Mouse (Mus musculus) CH12.LX (cell line): Measurements from ENCODE around the gene Rgs9bp. TPM values are rescaled to one million over a fixed set of nuclear protein-coding genes. Genes with fewer than 3 reads are reported as not detected.

Experiments
- DNase-seq: peaks from one replicate; pipeline ENCODE4 v3.0.0-alpha.2; 2013; ENCODE audit errors: extremely low read depth
- H3K27ac ChIP-seq: 2 replicates; pipeline ENCODE4 v1.5.1; 2012; ENCODE audit warnings: low read depth, mild to moderate bottlenecking, control low read depth, moderate library complexity; ENCODE audit not compliant: insufficient read depth
- H3K27me3 ChIP-seq: replicated peaks from 2 replicates; pipeline ENCODE3; 2012; ENCODE audit warnings: inconsistent platforms
- H3K36me3 ChIP-seq, 2 experiments: replicated peaks in 1 of 2; 2 replicates each; pipeline versions ENCODE3 to v1.6.1; 2012; ENCODE audit warnings: inconsistent platforms in 1 of 2, low read length in 1 of 2, mild to moderate bottlenecking in 1 of 2, mixed read lengths in 1 of 2, moderate library complexity in 1 of 2; ENCODE audit not compliant: control insufficient read depth in 1 of 2, insufficient read depth in 1 of 2
- H3K4me1 ChIP-seq, 2 experiments: 2 replicates each; pipeline ENCODE4 v1.6.1; 2012; ENCODE audit warnings: inconsistent platforms in 1 of 2, moderate library complexity in 1 of 2; ENCODE audit not compliant: insufficient read depth in 2 of 2, control insufficient read depth in 1 of 2
- H3K4me2 ChIP-seq: 2 replicates; pipeline ENCODE4 v1.6.1; 2012; ENCODE audit warnings: low read depth, mild to moderate bottlenecking, control low read depth; ENCODE audit not compliant: poor library complexity, insufficient read depth, severe bottlenecking
- H3K4me3 ChIP-seq, 3 experiments: fragments of 150-350 bp in 1 of 3; sonication (generic) in 1 of 3; replicated peaks in 1 of 3; 2 replicates each; pipeline versions ENCODE3 to v1.5.1; 2011 to 2012; ENCODE audit warnings: low read depth in 2 of 3, low read length in 2 of 3, mild to moderate bottlenecking in 2 of 3, moderate library complexity in 2 of 3, control low read depth in 1 of 3, improper control_type of control experiment in 1 of 3, inconsistent platforms in 1 of 3, mixed read lengths in 1 of 3; ENCODE audit not compliant: poor library complexity in 1 of 3
- H3K79me2 ChIP-seq: replicated peaks from 2 replicates; pipeline ENCODE4 v1.6.1; 2012; ENCODE audit warnings: mild to moderate bottlenecking, moderate library complexity; ENCODE audit not compliant: control insufficient read depth, poor library complexity, insufficient read depth, severe bottlenecking; ENCODE audit errors: extremely low read depth
- H3K9ac ChIP-seq: 2 replicates; pipeline ENCODE4 v1.6.1; 2012; ENCODE audit warnings: low read depth, mild to moderate bottlenecking, control low read depth, moderate library complexity; ENCODE audit not compliant: insufficient read depth
- H3K9me3 ChIP-seq: replicated peaks from 2 replicates; pipeline ENCODE3; 2012; ENCODE audit warnings: low read length, inconsistent platforms, mixed read lengths
- CTCF ChIP-seq, 2 experiments: IDR thresholded peaks in 1 of 2; conservative IDR thresholded peaks in 1 of 2; 2 replicates each; pipeline ENCODE4 v1.5.1; 2011 to 2012; ENCODE audit warnings: low read depth in 2 of 2, low read length in 2 of 2, improper control_type of control experiment in 1 of 2, inconsistent platforms in 1 of 2, mild to moderate bottlenecking in 1 of 2, moderate library complexity in 1 of 2
- E2F4 ChIP-seq: IDR thresholded peaks from 2 replicates; pipeline ENCODE4 v1.6.1; 2011; ENCODE audit warnings: low read depth, low read length, improper control_type of control experiment; ENCODE audit not compliant: insufficient replicate concordance
- ETS1 ChIP-seq: conservative IDR thresholded peaks from 2 replicates; pipeline ENCODE4 v1.6.1; 2012; ENCODE audit warnings: low read depth, mild to moderate bottlenecking, inconsistent platforms, low read length, improper control_type of control experiment, moderate library complexity
- GABPA ChIP-seq: IDR thresholded peaks from 2 replicates; pipeline ENCODE4 v1.6.1; 2012; ENCODE audit warnings: low read depth, low read length, improper control_type of control experiment, inconsistent platforms; ENCODE audit not compliant: insufficient replicate concordance
- IRF4 ChIP-seq: IDR thresholded peaks from 2 replicates; pipeline ENCODE4 v1.6.1; 2014; ENCODE audit warnings: low read depth, mild to moderate bottlenecking, inconsistent platforms, low read length, improper control_type of control experiment
- JUN ChIP-seq: IDR thresholded peaks from 2 replicates; pipeline ENCODE4 v1.6.1; 2011; ENCODE audit warnings: low read depth, mild to moderate bottlenecking, low read length, improper control_type of control experiment, moderate library complexity; ENCODE audit not compliant: insufficient read depth
- KAT2A ChIP-seq: IDR thresholded peaks from 2 replicates; pipeline ENCODE4 v1.6.1; 2012; ENCODE audit warnings: low read length, improper control_type of control experiment, inconsistent platforms; ENCODE audit not compliant: insufficient replicate concordance
- MAFK ChIP-seq: IDR thresholded peaks from 2 replicates; pipeline ENCODE4 v1.6.1; 2011; ENCODE audit warnings: low read length, improper control_type of control experiment; ENCODE audit not compliant: insufficient replicate concordance
- MAX ChIP-seq: IDR thresholded peaks from 2 replicates; pipeline ENCODE4 v1.6.1; 2011; ENCODE audit warnings: low read length, improper control_type of control experiment
- MYC ChIP-seq: IDR thresholded peaks from 2 replicates; pipeline ENCODE4 v1.6.1; 2011; ENCODE audit warnings: low read depth, mild to moderate bottlenecking, improper control_type of control experiment, low read length
- NELFE ChIP-seq: IDR thresholded peaks from 2 replicates; pipeline ENCODE4 v1.6.1; 2011; ENCODE audit warnings: low read depth, low read length, improper control_type of control experiment
- NRF1 ChIP-seq: IDR thresholded peaks from 2 replicates; pipeline ENCODE4 v1.6.1; 2014; ENCODE audit warnings: low read depth, mild to moderate bottlenecking, inconsistent platforms, low read length, improper control_type of control experiment, moderate library complexity
- PAX5 ChIP-seq: IDR thresholded peaks from 2 replicates; pipeline ENCODE4 v1.6.1; 2012; ENCODE audit warnings: low read length, inconsistent platforms, mixed read lengths
- POLR2AphosphoS2 ChIP-seq: IDR thresholded peaks from 2 replicates; pipeline ENCODE4 v1.6.1; 2011; ENCODE audit warnings: low read depth, low read length, improper control_type of control experiment
- USF1 ChIP-seq: IDR thresholded peaks from 2 replicates; pipeline ENCODE4 v1.6.1; 2014; ENCODE audit warnings: low read depth, mild to moderate bottlenecking, inconsistent platforms, low read length, improper control_type of control experiment
- USF2 ChIP-seq: conservative IDR thresholded peaks from 2 replicates; pipeline ENCODE4 v1.6.1; 2011; ENCODE audit warnings: low read depth, low read length, improper control_type of control experiment
- ZC3H11A ChIP-seq: IDR thresholded peaks from 2 replicates; pipeline ENCODE4 v1.6.1; 2012; ENCODE audit warnings: low read depth, mild to moderate bottlenecking, inconsistent platforms, low read length, improper control_type of control experiment
- ZKSCAN1 ChIP-seq: IDR thresholded peaks from 2 replicates; pipeline ENCODE4 v1.6.1; 2012; ENCODE audit warnings: low read depth, inconsistent platforms, low read length, improper control_type of control experiment, borderline replicate concordance
- ZNF384 ChIP-seq: IDR thresholded peaks from 2 replicates; pipeline ENCODE4 v1.6.1; 2012; ENCODE audit warnings: low read depth, low read length, improper control_type of control experiment, inconsistent platforms
- dilution Hi-C: fragments of 300-500 bp; cut with MboI; formaldehyde crosslinking; loops from 2 replicates; pipeline ENCODE4 v1.14.3; 2020; ENCODE audit warnings: low sequenced_read_pairs; ENCODE audit not compliant: extremely low pct_unique_long_range_greater_than_20kb, extremely low pct_ligation_motif_present
- in situ Hi-C: fragments of 300-500 bp; cut with MboI; formaldehyde crosslinking; loops from 3 replicates; pipeline ENCODE4 v1.14.3; 2019; ENCODE audit warnings: low sequenced_read_pairs, low pct_ligation_motif_present, low pct_unique_long_range_greater_than_20kb, mixed read lengths
- polyA plus RNA-seq: library from polyadenylated mRNA; unstranded; fragments of >175 nt; gene quantifications from 2 replicates; pipeline ENCODE4 v1.2.1, GENCODE M21; 2012; ENCODE audit warnings: low read depth; ENCODE audit not compliant: insufficient read length
- total RNA-seq, 2 experiments: library from RNA; depleted of rRNA; stranded (reverse); fragments of 300-350 nt in 1 of 2; fragments of >200 nt in 1 of 2; gene quantifications; 2 replicates each; pipeline ENCODE4 v1.2.3; 2012 to 2014

Rgs9bp gene
- total and polyA plus RNA-seq, 3 experiments: 0.05 to 0.21 (median 0.06) TPM

- peaks cover 8 to 28% of the 10 kb centered on the region in 2 experiments for H3K4me1 ChIP-seq
- in situ Hi-C loops: loop anchor here (5.0 kb wide), 1 partner anchor 40 kb away; no protein-coding TSS in a partner anchor
- H3K27me3 ChIP-seq: peaks cover 16% of the 10 kb centered on the region
- peaks cover 4% of the 10 kb centered on the region; the same call in 1 of the 2 replicates for H3K79me2 ChIP-seq
- H3K4me2 ChIP-seq: no peak overlapping the region
- no peak overlapping the region for H3K27ac ChIP-seq
- peaks cover 12 to 26% of the 10 kb centered on the region in 2 experiments for H3K36me3 ChIP-seq
- no peak for TF ChIP-seq KAT2A
- TF ChIP-seq MAX: no peak
- TF ChIP-seq NRF1: no peak
- no peak for TF ChIP-seq GABPA
- TF ChIP-seq IRF4: no peak
- no peak for TF ChIP-seq ETS1
- no peak for TF ChIP-seq MYC
- TF ChIP-seq USF1: no peak
- TF ChIP-seq USF2: no peak
- TF ChIP-seq POLR2AphosphoS2: no peak
- TF ChIP-seq ZNF384: no peak
- no peak for TF ChIP-seq PAX5
- no peak for TF ChIP-seq E2F4
- no peak for TF ChIP-seq ZC3H11A
- no peak for TF ChIP-seq NELFE
- no peak for TF ChIP-seq CTCF (conservative IDR thresholded peaks at IDR 0.05 in 1 of 2, IDR thresholded peaks at IDR 0.05 in 1 of 2; ENCODE audit: low read depth in 2 of 2, low read length in 2 of 2)
- TF ChIP-seq JUN: no peak
- no peak for TF ChIP-seq MAFK
- TF ChIP-seq, all 38 proteins: peak for 0
- Histone ChIP-seq H3K4me3 (no peak overlapping the region), H3K9ac (no peak overlapping the region), H3K9me3 (peaks cover 4% of the 10 kb centered on the region)
- DNase-seq: no peak
- dilution Hi-C loops: no loop called here
Observed at GRCm38 (mm10) chr7:35587728-35588127, 2.3 kb upstream of the Rgs9bp start.

GRCm38 (mm10) chr7:35586906-35587445 is 1.6 kb upstream of the Rgs9bp start:
- dilution Hi-C loops (no loop called here), in situ Hi-C loops (loop anchor here (5.0 kb wide), 1 partner anchor 40 kb away; no protein-coding TSS in a partner anchor)
- Histone ChIP-seq H3K79me2 (peaks cover 4% of the 10 kb centered on the region; the same call in 1 of the 2 replicates), H3K27ac (no peak overlapping the region), H3K9ac (peak overlapping the region; percentile 55), H3K27me3 (peaks cover 16% of the 10 kb centered on the region), H3K4me3 (peak overlapping the region; percentile 77 to 80 (median 78)), H3K36me3 (peaks cover 6 to 19% of the 10 kb centered on the region in 2 experiments), H3K4me1 (peaks cover 8 to 34% of the 10 kb centered on the region in 2 experiments), H3K4me2 (peak overlapping the region; percentile 56), H3K9me3 (peaks cover 4% of the 10 kb centered on the region)
- TF ChIP-seq ZKSCAN1: peak; percentile 53
- no peak for TF ChIP-seq ZC3H11A
- no peak for DNase-seq
